Mouse (Mus musculus): Measurements from ENCODE around the gene S100a8. TPM values are rescaled to one million over a fixed set of nuclear protein-coding genes. Genes with fewer than 3 reads are reported as not detected.

The S100a8 gene
- total RNA-seq, 1 experiment, result not detected

DNA sequence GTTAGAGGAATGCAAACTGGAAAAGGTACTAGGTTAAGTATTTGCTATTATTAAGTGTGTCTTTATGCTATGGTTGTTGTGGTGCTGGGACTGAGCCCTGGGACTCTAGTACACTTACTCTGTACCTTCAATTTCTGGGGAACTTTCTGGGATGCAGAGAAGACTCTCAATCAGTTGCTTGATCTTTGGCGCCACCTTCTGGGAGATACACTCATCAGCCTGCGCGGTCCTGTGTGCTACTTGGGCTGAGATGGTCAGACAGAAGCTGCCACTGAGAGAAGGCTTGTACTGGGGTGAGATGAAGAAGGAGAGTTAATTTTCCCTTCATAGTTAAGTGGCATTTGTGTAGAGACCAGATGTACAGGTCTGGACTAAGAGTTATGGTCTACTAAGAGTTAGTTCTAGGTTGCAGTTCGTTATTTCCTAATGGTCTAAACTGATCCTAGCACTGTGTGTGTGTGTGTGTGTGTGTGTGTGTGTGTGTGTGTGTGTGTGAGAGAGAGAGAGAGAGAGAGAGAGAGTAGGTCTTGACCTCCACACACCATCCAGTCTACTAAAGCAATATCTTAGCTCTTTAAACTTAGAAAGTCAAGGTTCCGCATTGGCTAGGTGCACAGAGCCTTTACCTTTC, 15.8 kb upstream of the S100a8 start:
- H3K4me1 ChIP-seq (ENCODE audit: control insufficient read depth in 2 of 2, insufficient read depth in 2 of 2, low read length in 2 of 2, poor library complexity in 1 of 2), result no peaks in the 10 kb centered on the region
- H3K9ac ChIP-seq (ENCODE audit: insufficient read depth, low read depth, low read length, poor library complexity, severe bottlenecking), result no peak overlapping the region
- in situ Hi-C loops (cut with MboI; ENCODE audit: low sequenced_read_pairs in 2 of 2, unreplicated experiment in 2 of 2), result no loop called here
- no peak overlapping the region for H3K27ac ChIP-seq (ENCODE audit: insufficient read depth, low read depth, low read length, poor library complexity, severe bottlenecking)
- H3K36me3 ChIP-seq (ENCODE audit: control insufficient read depth, insufficient read depth, low read length, poor library complexity, severe bottlenecking), result no peaks in the 10 kb centered on the region
- no peak overlapping the region for H3K4me3 ChIP-seq (ENCODE audit: insufficient read depth in 1 of 2, low read depth in 1 of 2, low read length in 2 of 2, poor library complexity in 1 of 2, severe bottlenecking in 1 of 2)
- peak; percentile 73 for DNase-seq (ENCODE audit: low read depth, low spot score)
- no peaks in the 10 kb centered on the region for H3K9me3 ChIP-seq (ENCODE audit: control insufficient read depth, insufficient read depth, low read depth, low read length)
- TF ChIP-seq ZC3H11A (IDR thresholded peaks at IDR 0.05; ENCODE audit: borderline replicate concordance, low read depth, low read length) (peak; percentile 43; the same call in 1 of the 2 replicates), HCFC1 (IDR thresholded peaks at IDR 0.05; ENCODE audit: borderline replicate concordance, insufficient read depth, low read length) (no peak)

DNA sequence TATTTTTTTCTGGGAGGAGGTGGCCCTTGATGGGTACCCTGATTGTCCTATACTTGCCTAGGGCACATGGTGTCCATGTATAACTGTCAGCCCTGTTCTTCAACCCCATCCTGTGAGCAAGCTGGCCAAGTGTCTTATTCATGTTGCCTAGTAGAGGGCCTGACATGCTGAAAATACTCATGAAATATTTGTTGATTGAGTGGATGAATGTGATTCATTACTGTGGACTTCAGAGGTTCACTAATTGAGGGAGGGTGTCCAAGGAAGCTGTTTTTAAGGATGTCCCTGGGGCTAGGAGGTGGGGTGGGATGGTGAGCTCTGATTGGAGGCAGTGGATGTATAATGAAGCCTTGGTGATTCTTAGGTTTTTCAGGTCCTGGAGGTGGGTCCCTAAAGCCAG, 15.1 kb upstream of the S100a8 start, which contains the start of gene S100a7a:
TSS of gene S100a7a (plus strand) at position 301 of the 400 bp plus-strand sequence.
- H3K4me3 ChIP-seq (ENCODE audit: insufficient read depth in 1 of 2, low read depth in 1 of 2, low read length in 2 of 2, poor library complexity in 1 of 2, severe bottlenecking in 1 of 2), result no peak within 1 kb of the TSS
- no peak within 1 kb of the TSS for H3K9ac ChIP-seq (ENCODE audit: insufficient read depth, low read depth, low read length, poor library complexity, severe bottlenecking)
- no peak for DNase-seq (ENCODE audit: low read depth, low spot score)
- H3K36me3 ChIP-seq (ENCODE audit: control insufficient read depth, insufficient read depth, low read length, poor library complexity, severe bottlenecking), result no peaks in the 10 kb centered on the region
- in situ Hi-C loops (cut with MboI; ENCODE audit: low sequenced_read_pairs in 2 of 2, unreplicated experiment in 2 of 2), result no loop called here
- H3K27ac ChIP-seq (ENCODE audit: insufficient read depth, low read depth, low read length, poor library complexity, severe bottlenecking), result no peak within 1 kb of the TSS
- H3K4me1 ChIP-seq (ENCODE audit: control insufficient read depth in 2 of 2, insufficient read depth in 2 of 2, low read length in 2 of 2, poor library complexity in 1 of 2), result no peaks in the 10 kb centered on the region
- no peaks in the 10 kb centered on the region for H3K9me3 ChIP-seq (ENCODE audit: control insufficient read depth, insufficient read depth, low read depth, low read length)
- TF ChIP-seq ZNF384 (IDR thresholded peaks at IDR 0.05; ENCODE audit: low read depth, low read length), result no peak
- TF ChIP-seq ZC3H11A (IDR thresholded peaks at IDR 0.05; ENCODE audit: borderline replicate concordance, low read depth, low read length), result no peak
- TF ChIP-seq MAFK (IDR thresholded peaks at IDR 0.05; ENCODE audit: insufficient read depth, low read depth, low read length), result no peak
- TF ChIP-seq CHD2 (IDR thresholded peaks at IDR 0.05; ENCODE audit: low read depth, low read length), result no peak
- TF ChIP-seq HCFC1 (IDR thresholded peaks at IDR 0.05; ENCODE audit: borderline replicate concordance, insufficient read depth, low read length), result no peak

DNA sequence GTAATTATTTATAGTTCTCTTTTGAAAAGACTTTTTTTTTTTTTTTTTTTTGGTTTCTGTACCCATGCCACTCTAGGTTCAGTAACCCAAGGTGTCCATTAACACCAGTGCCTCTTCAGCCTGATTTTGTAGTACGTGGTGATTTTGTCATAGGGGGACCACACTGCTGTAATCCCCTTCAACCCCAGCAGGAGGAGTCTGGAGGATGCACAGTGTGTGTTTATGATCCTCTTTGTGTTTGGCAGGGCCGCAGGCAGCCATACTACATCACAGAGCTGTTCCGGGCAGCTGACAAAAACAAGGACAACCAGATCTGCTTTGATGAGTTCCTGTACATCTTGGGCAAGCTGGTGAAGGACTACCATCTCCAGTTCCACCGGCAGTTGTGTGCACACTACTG, 11.4 kb upstream of the S100a8 start:
- DNase-seq (ENCODE audit: low read depth, low spot score), result peak; percentile 20
- in situ Hi-C loops (cut with MboI; ENCODE audit: low sequenced_read_pairs in 2 of 2, unreplicated experiment in 2 of 2), result loop anchor here in 1 of 2 experiments (5.0 kb wide), 1 partner anchor 50 kb away; no protein-coding TSS in a partner anchor

DNA sequence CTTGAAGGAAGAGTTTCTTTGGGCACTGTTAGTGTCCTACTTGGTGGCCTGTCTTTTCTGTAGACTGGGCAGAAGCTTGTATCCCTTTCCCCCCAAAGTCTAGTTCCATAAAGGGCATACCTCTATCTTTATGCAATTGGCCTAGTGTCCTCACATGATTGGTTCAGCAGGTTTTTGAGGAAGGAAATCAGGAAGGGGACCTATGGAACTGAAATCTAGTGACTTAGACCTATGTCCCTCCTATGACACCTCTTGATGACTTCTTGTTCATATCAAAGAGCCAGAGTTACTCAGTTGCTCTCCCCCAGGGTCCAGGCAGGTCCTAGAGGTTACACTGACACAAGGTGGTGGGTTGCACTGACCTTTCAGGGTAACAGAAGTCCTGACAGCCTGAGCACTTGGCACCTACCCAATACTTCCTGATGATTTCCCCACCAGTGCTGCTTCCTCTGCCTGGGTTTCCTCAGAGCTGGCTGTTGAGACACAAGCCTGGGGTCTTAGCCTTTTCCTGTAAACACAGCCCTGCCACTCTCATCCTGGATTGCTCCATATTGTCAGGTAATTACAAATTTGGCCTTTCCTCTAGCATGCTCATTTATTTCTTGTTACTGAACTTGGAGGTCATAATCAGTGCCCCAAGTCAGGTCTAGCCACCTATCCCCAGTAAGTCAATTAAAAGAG, 9.3 kb upstream of the S100a8 start:
- in situ Hi-C loops (cut with MboI; ENCODE audit: low sequenced_read_pairs in 2 of 2, unreplicated experiment in 2 of 2), result loop anchor here in 1 of 2 experiments (5.0 kb wide), 1 partner anchor 48 kb away; no protein-coding TSS in a partner anchor
- Histone ChIP-seq H3K9ac (ENCODE audit: insufficient read depth, low read depth, low read length, poor library complexity, severe bottlenecking) (no peak overlapping the region), H3K36me3 (ENCODE audit: control insufficient read depth, insufficient read depth, low read length, poor library complexity, severe bottlenecking) (no peaks in the 10 kb centered on the region), H3K4me1 (ENCODE audit: control insufficient read depth in 2 of 2, insufficient read depth in 2 of 2, low read length in 2 of 2, poor library complexity in 1 of 2) (no peaks in the 10 kb centered on the region), H3K9me3 (ENCODE audit: control insufficient read depth, insufficient read depth, low read depth, low read length) (no peaks in the 10 kb centered on the region), H3K4me3 (ENCODE audit: insufficient read depth in 1 of 2, low read depth in 1 of 2, low read length in 2 of 2, poor library complexity in 1 of 2, severe bottlenecking in 1 of 2) (no peak overlapping the region), H3K27ac (ENCODE audit: insufficient read depth, low read depth, low read length, poor library complexity, severe bottlenecking) (no peak overlapping the region)
- TF ChIP-seq HCFC1 (IDR thresholded peaks at IDR 0.05; ENCODE audit: borderline replicate concordance, insufficient read depth, low read length) (no peak), MAFK (IDR thresholded peaks at IDR 0.05; ENCODE audit: insufficient read depth, low read depth, low read length) (no peak), CHD2 (IDR thresholded peaks at IDR 0.05; ENCODE audit: low read depth, low read length) (no peak), ZC3H11A (IDR thresholded peaks at IDR 0.05; ENCODE audit: borderline replicate concordance, low read depth, low read length) (no peak), ZNF384 (IDR thresholded peaks at IDR 0.05; ENCODE audit: low read depth, low read length) (no peak)
- DNase-seq (ENCODE audit: low read depth, low spot score), result no peak

More for the DNA sequence above, 11.4 kb upstream of the S100a8 start:
- TF ChIP-seq HCFC1 (IDR thresholded peaks at IDR 0.05; ENCODE audit: borderline replicate concordance, insufficient read depth, low read length) (no peak), ZNF384 (IDR thresholded peaks at IDR 0.05; ENCODE audit: low read depth, low read length) (no peak), CHD2 (IDR thresholded peaks at IDR 0.05; ENCODE audit: low read depth, low read length) (no peak), MAFK (IDR thresholded peaks at IDR 0.05; ENCODE audit: insufficient read depth, low read depth, low read length) (no peak), ZC3H11A (IDR thresholded peaks at IDR 0.05; ENCODE audit: borderline replicate concordance, low read depth, low read length) (no peak)
- Histone ChIP-seq H3K9me3 (ENCODE audit: control insufficient read depth, insufficient read depth, low read depth, low read length) (no peaks in the 10 kb centered on the region), H3K36me3 (ENCODE audit: control insufficient read depth, insufficient read depth, low read length, poor library complexity, severe bottlenecking) (no peaks in the 10 kb centered on the region), H3K27ac (ENCODE audit: insufficient read depth, low read depth, low read length, poor library complexity, severe bottlenecking) (no peak overlapping the region), H3K4me1 (ENCODE audit: control insufficient read depth in 2 of 2, insufficient read depth in 2 of 2, low read length in 2 of 2, poor library complexity in 1 of 2) (no peaks in the 10 kb centered on the region), H3K9ac (ENCODE audit: insufficient read depth, low read depth, low read length, poor library complexity, severe bottlenecking) (no peak overlapping the region), H3K4me3 (ENCODE audit: insufficient read depth in 1 of 2, low read depth in 1 of 2, low read length in 2 of 2, poor library complexity in 1 of 2, severe bottlenecking in 1 of 2) (no peak overlapping the region)

Data from ES-E14 (cell line).